Mouse (Mus musculus): ENCODE results near the gene Rarb.
A peak's percentile ranks its signal among the peaks of the same experiment; 100 is the strongest.

Gene Rarb

DNA sequence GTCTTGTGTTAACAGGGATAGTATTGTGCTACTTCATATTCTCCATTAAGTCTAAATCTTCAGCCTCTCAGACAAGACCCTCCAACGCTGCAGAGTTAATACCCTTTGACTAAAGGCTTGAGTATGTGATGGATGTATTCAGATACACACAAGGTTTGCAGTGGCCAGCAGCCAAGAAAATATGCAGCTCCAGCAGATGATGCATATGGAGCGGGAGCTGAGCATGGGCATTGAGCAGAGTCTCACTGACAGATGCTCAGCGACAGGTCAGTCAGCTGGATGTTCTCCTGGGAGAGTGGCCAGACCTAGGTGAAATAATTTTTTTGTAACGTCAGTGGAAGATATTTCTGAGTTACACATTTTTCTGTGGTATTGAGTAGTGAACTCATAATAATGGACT is 229.8 kb downstream of the Rarb start:
- no peak for DNase-seq (ENCODE audit: low read depth, low spot score)

DNA sequence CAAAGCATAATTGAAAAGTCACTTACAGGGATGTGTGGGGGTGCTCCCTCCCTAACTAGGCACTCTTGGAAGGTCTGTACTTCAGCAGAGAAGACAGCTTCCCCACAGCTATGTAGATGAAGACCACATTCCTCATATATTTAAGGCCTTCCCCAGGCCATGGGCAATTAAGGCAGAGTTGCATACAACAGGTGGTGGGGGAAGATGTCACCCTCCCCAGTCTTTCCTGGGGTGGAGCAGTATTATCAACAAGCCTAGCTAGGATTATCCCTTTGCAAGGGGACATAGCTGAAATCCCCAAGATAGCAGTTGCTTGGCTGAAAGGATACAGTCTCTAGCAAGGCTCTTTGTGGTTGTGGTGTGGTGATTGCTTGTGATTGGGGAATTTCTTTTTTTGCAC is 240.9 kb downstream of the Rarb start:
- no peak for DNase-seq (ENCODE audit: low read depth, low spot score)

DNA sequence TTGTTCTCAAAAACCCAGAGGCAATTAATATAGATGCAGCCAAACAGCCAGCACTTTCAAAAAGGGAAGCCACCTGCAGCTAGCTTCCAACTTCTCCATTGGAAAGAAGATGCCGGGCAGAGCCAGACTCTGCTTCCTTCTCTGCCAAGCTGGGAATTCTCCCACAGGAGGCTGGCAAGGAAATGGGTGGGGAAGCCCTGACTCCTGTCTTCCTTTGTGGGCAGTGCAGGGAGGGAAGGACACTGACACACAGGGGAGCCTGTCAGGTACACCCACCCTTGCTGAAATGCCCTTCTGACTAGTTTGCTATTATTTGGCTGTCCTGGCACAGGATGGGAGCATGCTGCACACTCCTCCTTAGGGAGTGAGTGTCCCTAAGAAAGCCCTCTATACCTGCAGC is 241.9 kb downstream of the Rarb start:
- DNase-seq (ENCODE audit: low read depth, low spot score) = no peak

GRCm38 (mm10) chr14:16574925-16575721 is 243.8 kb downstream of the Rarb start:
- DNase-seq (ENCODE audit: low read depth, low spot score) = peak; percentile 64

- DNase-seq (ENCODE audit: low read depth, low spot score) = no peak
Observed at GRCm38 (mm10) chr14:16573475-16574171, 245.3 kb downstream of the Rarb start.

GRCm38 (mm10) chr14:16572755-16573340 is 246.1 kb downstream of the Rarb start:
- DNase-seq (ENCODE audit: low read depth, low spot score) = no peak

- DNase-seq (ENCODE audit: low read depth, low spot score) = no peak
Observed at GRCm38 (mm10) chr14:16569506-16570001, 249.4 kb downstream of the Rarb start.

- DNase-seq (ENCODE audit: low read depth, low spot score) = no peak
Observed at GRCm38 (mm10) chr14:16566920-16567319, 252.0 kb downstream of the Rarb start.

DNA sequence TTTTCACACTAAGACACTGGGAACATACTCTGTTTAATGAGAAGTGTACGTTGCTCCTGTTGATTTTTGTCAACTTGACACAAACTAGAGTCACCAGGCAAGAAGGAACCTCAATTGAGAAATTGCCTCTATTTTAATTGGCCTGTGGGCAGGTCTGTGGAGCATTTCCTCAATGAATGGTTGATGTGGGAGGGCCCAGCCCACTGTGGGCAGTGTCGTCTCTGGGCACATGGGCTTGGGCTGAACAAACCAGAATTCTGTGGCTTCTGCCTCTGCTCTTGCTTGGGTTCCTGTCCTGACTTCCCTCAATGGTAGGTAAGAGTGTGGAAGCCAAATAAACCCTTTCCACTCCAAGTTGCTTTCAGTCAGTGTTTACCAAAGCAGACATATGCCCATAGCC is 255.0 kb downstream of the Rarb start:
- no peak for DNase-seq (ENCODE audit: low read depth, low spot score)

DNA sequence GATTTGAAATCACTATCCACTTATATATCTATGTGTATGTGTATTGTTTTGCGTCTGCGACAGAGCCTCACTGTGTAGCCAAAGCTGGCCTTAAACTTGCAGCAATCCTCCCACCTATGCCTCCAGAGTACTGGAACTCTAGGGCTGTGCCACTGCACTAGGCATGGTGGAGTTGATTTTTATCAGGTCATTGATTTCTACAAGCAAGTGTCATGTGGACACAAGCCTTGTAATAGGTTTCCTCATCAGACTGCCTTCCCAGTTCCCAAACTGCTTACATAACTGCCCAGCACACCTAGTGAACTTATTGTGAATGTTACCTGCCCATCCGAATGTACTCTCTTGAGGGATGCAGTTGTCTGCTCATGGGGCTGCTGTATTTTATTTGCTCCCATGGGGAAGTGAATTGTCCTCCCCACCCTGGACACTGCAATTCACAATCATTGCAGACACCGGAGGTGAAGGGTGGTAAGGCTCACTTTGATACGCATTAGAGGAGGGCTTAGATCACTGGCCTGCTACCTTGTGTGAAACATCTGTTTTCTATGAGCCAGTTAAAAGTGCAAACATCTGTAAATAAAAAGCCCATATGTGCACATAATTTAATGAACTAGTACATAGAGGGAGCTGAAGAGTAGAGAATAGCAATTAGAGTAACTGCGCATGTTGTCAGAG is 257.3 kb downstream of the Rarb start:
- no peak for DNase-seq (ENCODE audit: low read depth, low spot score)

DNA sequence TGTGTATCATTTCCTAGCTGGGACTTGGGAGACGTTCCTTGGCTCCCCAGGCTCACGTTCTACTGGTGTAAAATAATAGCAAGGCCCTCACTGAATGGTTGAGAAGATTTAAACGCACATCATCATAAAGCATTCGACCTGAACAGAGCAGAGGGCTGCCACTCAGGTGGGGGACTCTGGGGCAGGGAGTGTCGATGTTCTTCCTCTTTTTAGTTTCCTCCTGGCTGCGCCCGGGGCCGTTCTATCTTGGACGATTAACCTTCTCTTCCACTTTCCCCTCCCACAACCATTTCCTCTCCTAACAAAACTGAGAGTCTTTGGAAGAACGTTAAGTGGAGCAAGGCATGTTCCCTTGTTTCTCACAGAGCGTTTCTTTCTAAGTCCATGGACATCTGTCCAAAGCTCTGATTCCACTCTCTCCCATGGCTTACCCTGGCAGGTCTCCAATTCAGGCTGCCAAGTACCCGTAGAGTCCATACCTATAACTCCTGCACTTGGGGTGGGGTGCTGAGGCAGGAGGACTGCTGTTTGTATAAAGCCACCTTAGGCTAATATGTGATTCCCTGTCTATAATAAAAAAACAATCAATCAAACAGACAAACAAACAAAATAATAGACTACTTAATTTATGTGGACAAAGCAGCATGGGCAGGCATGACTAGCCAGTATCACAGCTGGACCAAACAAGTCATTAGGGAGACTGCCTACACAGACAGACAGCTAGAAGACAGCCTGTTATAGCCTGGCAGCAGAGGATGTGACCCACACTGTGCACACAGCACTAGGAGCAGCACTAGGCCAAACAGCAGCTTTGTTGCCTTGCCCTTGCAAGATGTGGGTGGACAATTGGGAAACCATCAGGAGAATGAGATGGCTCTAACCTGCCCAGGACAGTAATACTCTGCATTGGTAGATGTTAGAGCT is 259.4 kb downstream of the Rarb start:
- DNase-seq (ENCODE audit: low read depth, low spot score) = no peak

- no peak for DNase-seq (ENCODE audit: low read depth, low spot score)
Observed at GRCm38 (mm10) chr14:16558033-16558432, 260.9 kb downstream of the Rarb start.

- no peak for DNase-seq (ENCODE audit: low read depth, low spot score)
Observed at GRCm38 (mm10) chr14:16554643-16555459, 264.1 kb downstream of the Rarb start.

- DNase-seq (ENCODE audit: low read depth, low spot score) = no peak
Observed at GRCm38 (mm10) chr14:16554319-16554642, 264.7 kb downstream of the Rarb start.

DNA sequence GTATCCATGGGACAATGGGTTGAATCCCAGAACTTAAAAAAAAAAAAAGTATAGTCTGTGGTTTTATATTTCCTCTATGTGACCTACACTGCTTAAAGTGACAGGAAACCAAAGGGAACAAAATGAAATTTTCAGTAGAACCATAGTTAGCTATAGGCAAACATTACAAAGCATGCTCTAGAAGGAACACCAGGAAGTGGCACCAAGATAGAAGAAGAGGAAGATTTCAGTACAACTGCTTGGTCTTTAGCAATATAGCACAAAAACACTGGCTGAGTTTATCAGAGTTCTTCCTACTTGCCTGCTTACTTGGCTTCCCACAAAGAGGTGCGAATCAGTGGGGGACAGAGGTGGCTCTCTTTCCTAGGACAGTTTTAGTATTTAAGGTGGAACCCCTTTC is 266.7 kb downstream of the Rarb start:
- DNase-seq (ENCODE audit: low read depth, low spot score) = no peak

- no peak for DNase-seq (ENCODE audit: low read depth, low spot score)
Observed at GRCm38 (mm10) chr14:16551843-16552242, 267.1 kb downstream of the Rarb start.

DNA sequence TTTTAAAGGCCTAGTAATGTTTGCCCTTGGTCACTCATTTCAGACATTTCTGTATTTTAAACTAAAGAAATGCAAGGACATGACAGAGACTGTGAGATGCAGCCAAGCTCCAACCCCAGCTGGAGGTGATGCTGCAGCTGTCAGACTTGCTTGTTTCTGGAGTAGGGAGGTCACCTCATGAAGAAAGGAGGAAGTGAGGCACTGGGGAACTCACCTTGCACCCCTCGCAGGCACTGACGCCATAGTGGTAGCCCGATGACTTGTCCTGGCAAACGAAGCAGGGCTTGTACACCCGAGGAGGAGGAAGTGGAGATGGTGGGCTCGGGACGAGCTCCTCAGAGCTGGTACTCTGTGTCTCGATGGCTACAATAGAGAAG is 270.8 kb downstream of the Rarb start:
- DNase-seq (ENCODE audit: low read depth, low spot score) = no peak

DNA sequence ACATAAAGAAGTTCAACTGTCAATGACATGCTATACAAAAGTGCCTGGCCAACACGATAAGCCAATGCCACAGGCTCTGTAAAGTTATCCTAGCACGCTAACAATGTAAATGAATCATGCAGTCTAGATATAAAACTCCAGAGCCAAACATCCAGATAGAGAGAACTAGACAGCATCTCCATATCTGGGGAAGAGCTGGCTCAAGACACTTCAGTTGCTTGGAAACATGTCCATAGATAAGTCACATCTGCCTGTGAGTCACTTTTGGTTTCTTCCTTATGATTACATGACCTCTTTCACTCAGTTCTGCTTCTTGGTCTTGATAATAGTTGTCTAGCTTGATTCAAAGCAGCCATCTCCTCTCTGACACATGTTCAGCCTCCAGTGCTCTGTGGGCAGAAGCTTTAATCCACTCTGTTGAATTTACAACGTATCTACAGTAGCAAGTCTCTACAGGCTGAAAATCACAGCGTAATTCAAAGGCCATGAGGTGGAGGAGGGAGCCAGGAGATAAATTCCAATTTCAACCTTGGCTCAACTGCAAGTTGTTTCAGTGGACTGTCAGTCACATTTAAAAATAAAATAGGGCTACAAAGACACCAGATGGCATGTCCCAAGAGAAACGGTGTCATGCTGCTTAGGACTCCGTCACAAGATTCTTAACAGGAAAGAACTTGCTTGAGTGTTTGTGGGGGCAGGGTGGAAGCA is 271.3 kb downstream of the Rarb start:
- no peak for DNase-seq (ENCODE audit: low read depth, low spot score)

DNA sequence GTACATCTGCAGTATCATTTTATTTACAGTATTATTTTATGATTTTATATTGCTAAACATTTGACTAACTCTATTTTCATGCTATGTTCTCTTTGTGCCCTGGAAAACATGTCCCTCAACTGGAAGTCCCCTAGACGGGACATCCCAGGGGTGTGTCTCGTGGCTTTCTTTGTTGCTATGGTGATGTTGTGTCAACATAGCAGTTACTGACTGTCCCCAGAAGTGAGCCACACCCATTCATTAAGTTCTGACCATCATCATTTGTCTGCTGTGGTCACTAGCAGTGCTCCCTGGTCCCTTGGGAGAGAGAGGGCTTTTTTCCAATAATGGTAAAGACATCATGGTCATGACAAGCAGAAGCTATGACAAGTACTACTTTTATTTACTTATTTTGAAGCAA is 274.0 kb downstream of the Rarb start:
- DNase-seq (ENCODE audit: low read depth, low spot score) = no peak

DNA sequence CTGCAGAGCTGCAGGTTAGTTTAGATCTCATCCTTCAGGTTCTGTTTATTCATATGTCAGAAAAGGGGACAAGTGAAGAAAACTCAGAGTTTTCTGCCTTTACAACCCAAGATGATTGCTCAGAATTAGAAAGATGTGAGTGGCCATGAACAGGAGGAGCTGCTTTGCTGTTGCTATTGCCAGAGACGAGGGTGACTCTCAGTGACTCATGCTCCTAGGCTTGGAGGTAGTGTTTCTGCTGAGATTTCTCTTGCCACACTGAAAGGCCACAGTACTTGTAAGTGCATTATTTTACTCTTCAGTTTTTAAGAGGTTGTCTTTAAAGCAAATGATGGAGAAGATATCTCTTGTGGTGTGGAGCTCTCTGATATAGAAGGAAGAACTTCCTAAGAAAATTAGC is 277.3 kb downstream of the Rarb start:
- no peak for DNase-seq (ENCODE audit: low read depth, low spot score)
